Mouse (Mus musculus) kidney, postnatal 14 days (tissue): ENCODE measurements around the gene Gpr88.

Source experiments
- DNase-seq: peaks from one replicate; pipeline ENCODE4 v3.0.0; 2022; ENCODE audit warnings: mixed read lengths

The Gpr88 gene

GRCm38 (mm10) chr3:116253077-116253531 is at the start of gene Gpr88:
TSS of gene Gpr88 (minus strand) at chr3:116253503.
- peak; percentile 22 for DNase-seq

- DNase-seq = no peak
Measured at GRCm38 (mm10) chr3:116302581-116302980, 49.3 kb upstream of the Gpr88 start.

GRCm38 (mm10) chr3:116301754-116302153 is 48.5 kb upstream of the Gpr88 start:
- no peak for DNase-seq

DNA sequence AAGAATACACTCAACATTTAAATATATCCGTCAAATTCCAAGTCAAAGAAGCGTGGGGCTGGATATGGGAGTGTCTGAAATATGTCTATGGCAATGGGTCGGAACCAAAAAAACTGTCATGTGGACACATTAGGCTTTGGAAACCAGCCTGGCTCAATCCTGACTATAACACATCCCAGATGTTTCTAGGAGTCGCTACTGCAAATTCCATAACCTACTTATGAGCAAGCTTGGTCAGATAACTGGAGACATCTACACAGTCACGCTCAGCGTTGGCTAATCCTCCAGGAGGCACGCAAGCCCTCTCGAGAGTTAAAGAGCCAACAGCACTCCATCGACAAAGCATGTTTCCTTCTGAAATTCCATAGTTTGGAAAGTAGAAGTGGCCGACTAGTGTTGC is 45.4 kb upstream of the Gpr88 start:
- DNase-seq = no peak

DNA sequence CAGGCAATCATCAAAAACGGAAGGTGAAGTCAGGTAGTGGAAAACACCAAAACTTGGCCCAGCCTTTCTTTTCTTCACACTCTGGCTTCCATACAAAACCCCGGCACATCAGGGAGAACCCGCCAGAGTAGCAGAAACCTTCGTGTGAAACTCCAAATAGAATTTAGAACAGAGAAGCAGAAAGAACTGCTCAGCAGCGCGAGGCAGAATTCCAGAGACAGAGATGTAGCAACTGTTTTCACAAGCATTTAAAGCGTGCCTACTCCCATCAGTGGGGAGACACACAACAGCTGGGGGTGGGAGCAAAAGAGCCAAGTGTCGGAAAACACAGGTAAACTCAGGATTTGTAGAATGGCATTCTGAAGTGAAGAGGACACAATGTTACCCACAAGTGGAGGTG is 44.7 kb upstream of the Gpr88 start:
- no peak for DNase-seq

- DNase-seq = no peak
Measured at GRCm38 (mm10) chr3:116297170-116297569, 43.9 kb upstream of the Gpr88 start.

DNA sequence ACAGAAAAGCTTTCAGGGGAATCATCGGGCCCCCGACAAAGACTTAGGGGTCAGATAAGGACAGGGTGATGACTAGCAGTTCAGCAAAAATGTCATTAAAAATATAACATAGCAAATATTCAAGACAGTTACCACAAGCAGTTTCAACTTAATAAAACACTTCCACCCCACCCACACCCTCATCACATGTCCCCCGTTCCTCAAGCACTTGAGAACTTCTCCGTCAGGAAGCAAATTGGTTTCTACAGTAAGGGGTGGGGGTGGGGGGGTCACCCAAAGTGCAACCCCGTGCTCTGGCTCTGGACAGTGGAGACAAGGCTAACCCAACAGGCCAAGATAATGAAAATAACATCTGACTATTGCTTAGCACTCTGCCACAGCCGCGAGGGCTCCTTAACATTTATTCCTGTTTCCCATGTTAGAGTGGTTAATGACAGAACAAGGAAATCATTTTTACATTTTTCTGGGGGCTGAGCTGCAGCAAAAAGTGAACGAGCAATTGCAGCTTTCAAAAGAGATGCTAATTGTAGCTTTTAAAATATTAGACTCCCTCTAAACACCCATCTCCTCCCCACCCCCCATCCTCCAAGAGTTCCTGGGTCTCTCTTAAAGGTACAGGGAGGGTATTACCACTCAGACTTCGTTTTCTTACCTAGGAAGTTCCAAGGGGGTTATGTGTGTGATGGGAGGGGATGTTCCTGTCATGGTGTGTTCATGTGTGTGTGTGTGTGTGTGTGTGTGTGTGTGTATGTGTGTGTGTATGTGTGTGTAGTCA is 36.9 kb upstream of the Gpr88 start:
- no peak for DNase-seq

GRCm38 (mm10) chr3:116288833-116289232 is 35.5 kb upstream of the Gpr88 start:
- DNase-seq = peak; percentile 25

DNA sequence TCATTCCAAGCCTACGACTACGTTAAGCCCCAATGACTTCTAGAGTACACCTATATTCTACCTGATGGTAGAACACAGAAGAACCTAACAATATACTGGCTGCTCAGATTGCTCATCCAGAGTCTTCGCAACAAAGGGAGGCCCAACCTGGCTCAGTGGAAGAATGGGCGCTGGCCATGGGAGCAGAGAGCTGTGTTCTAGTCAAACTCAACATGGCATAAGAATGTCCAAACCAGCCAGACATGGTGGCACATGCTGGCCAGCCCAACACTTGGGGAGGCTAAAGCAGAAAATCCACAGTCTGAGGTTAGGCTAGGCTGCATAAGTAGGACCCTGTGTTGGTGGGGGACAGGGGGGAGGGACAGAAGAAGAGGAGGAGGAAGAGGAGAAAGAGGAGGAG is 31.4 kb upstream of the Gpr88 start:
- DNase-seq = no peak

GRCm38 (mm10) chr3:116283996-116284395 is 30.7 kb upstream of the Gpr88 start:
- DNase-seq = no peak

- DNase-seq = no peak
Measured at GRCm38 (mm10) chr3:116281663-116282062, 28.4 kb upstream of the Gpr88 start.

DNA sequence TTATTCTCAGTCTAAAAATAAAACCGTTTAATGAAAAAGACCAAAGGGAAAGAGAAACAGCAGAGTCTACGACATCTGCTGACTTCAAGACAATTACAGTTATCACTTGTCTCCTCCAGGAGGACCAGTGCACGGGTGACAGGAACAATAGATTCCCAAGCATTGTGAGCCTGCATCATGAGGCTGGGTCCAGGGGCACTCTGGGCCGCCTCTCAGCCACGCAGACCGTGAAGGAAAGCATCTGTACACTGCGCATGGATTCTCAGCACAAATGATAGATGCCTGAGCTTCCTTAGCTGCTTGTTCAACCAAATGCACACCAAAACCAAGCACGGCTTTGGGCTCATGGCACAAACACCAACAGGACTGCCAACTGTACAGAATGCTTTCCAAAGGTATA is 23.8 kb upstream of the Gpr88 start:
- no peak for DNase-seq

- DNase-seq = no peak
Measured at GRCm38 (mm10) chr3:116271679-116272078, 18.4 kb upstream of the Gpr88 start.

DNA sequence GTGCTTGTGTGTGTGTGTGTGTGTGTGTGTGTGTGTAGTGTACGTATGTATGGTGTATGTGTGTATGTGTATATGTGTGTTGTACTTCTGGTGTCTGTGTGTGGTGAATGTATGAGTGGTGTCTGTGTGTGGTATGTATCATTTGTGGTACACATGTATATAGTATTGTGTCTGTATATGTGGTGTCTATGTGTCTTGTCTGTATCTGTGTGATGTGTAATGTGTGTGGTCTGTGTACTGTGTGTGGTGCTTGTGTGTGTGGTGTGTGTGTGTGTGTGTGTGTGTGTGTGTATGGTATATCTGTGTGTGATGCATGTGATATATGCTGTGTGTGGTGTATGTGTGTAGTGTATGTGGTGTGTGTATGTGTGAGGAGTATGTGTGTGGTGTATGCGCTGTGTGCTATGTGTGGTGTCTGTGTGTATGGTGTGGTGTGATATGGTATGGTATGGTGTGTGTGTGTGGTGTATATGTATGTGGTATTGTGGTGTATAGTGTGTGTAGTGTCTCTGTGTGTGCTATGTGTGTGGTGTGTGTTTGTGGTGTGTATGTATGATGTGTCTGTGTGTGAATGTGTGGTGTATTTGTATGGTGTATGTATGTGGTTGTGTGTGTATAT is 13.8 kb upstream of the Gpr88 start:
- no peak for DNase-seq

GRCm38 (mm10) chr3:116266360-116266759 is 13.1 kb upstream of the Gpr88 start:
- no peak for DNase-seq

GRCm38 (mm10) chr3:116263977-116264376 is 10.7 kb upstream of the Gpr88 start:
- no peak for DNase-seq

- no peak for DNase-seq
Measured at GRCm38 (mm10) chr3:116263061-116263460, 9.8 kb upstream of the Gpr88 start.

- no peak for DNase-seq
Measured at GRCm38 (mm10) chr3:116256104-116256503, 2.8 kb upstream of the Gpr88 start.

- no peak for DNase-seq
Measured at GRCm38 (mm10) chr3:116252255-116253040, 855 bp downstream of the Gpr88 start.

GRCm38 (mm10) chr3:116251481-116252254 is 1.6 kb downstream of the Gpr88 start:
- peak; percentile 39 for DNase-seq

DNA sequence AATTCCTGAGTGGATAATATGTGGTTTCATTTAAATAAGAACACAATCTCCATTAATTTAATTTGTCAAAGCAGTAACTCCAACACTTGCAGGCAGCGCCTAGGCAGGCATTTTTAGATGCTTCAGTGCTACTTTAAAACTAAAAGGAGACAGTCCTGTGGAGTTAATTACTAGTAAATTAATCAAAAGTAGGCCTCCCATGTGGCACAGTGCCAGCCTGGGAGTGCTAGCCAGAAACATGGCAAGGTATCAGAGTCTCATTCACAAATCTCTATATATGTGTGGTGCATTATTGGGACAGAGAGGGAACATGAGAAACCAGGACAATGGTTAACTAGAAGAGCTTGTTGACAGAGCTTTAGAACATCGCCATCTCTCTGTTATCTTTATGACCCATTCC is 4.3 kb downstream of the Gpr88 start:
- DNase-seq = no peak

DNA sequence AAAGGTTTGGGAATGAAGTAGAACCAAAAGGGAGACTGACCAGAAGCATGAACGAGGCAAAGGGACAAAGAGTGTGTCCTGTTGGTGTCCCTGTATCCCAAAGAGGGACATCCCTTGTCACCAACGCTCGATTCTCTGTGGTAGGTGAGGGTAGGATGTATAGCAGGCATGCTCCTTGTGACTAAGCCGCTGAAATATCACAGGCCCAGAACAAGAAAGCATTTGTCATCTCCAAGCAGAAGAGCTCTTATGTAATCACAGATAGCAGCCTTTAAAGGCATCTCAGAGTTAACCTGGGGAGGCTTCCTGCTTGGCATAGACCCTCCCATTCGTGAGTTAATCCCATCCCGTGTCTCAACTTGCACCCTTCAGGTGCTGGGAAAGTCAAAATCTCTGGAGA is 8.8 kb downstream of the Gpr88 start:
- no peak for DNase-seq

DNA sequence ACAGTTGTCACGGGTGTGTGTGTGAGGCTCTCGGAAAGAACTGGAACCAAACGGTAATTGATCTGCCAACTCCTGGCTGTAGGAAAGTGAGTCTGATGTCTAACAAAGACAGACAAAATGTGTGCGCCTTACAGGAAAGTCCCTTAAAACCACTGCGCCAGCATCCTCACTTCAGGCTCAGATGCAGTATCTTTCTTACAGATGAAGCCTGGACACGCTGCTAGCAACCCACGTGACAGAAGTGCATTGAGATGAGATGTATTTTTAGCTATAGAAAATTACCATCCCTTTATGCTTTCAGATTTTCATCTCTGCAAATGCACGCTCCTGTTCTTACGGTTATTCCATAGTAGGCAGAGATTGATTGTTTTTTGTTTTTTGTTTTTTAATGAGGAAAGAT is 10.6 kb downstream of the Gpr88 start:
- no peak for DNase-seq
